Mouse (Mus musculus) small intestine, adult 2 months (tissue): Measurements from ENCODE around the gene Ppm1g. TPM values are rescaled to one million over a fixed set of nuclear protein-coding genes. Genes with fewer than 3 reads are reported as not detected.

Experiments
- H3K27ac ChIP-seq: fragments of 200-500 bp; 2 replicates; pipeline ENCODE4 v1.5.1; 2012; ENCODE audit warnings: low read depth, low read length, control low read depth, inconsistent platforms; ENCODE audit not compliant: insufficient read depth
- H3K27me3 ChIP-seq: fragments of 200-500 bp; 2 replicates; pipeline ENCODE4 v1.6.1; 2012; ENCODE audit warnings: mild to moderate bottlenecking, moderate library complexity, low read length, inconsistent platforms; ENCODE audit not compliant: control insufficient read depth, insufficient read depth
- H3K36me3 ChIP-seq: fragments of 200-500 bp; 2 replicates; pipeline ENCODE4 v1.6.1; 2012; ENCODE audit warnings: mild to moderate bottlenecking, low read length, control low read depth, inconsistent platforms; ENCODE audit not compliant: control insufficient read depth, insufficient read depth
- H3K4me1 ChIP-seq: fragments of 200-500 bp; 2 replicates; pipeline ENCODE4 v1.6.1; 2012; ENCODE audit warnings: low read length, inconsistent platforms, mixed read lengths; ENCODE audit not compliant: control insufficient read depth, insufficient read depth, insufficient read length
- H3K4me3 ChIP-seq: fragments of 200-500 bp; 2 replicates; pipeline ENCODE4 v1.5.1; 2012; ENCODE audit warnings: low read depth, mild to moderate bottlenecking, control low read depth, inconsistent platforms, low read length, moderate library complexity
- CTCF ChIP-seq: fragments of 200-500 bp; IDR thresholded peaks from 2 replicates; pipeline ENCODE4 v1.5.1; 2012; ENCODE audit warnings: low read depth, mild to moderate bottlenecking, control low read depth, inconsistent platforms, low read length, moderate library complexity, mixed read lengths; ENCODE audit not compliant: insufficient replicate concordance, insufficient read length; ENCODE audit errors: extremely low read depth
- POLR2A ChIP-seq: fragments of 200-500 bp; IDR thresholded peaks from 2 replicates; pipeline ENCODE4 v1.6.1; 2012; ENCODE audit warnings: low read depth, mild to moderate bottlenecking, control low read depth, inconsistent platforms, low read length, moderate library complexity
- WGBS: fragments of 180-500 bp; shearing (Covaris S2); methylation state at CpG from one replicate; pipeline ENCODE4 v1.1.7; 2018; 5-methylcytosine and 5-hydroxymethylcytosine counted together
- polyA plus RNA-seq: library from polyadenylated mRNA; depleted of rRNA; stranded (reverse); fragments of >200 nt; gene quantifications from 2 replicates; pipeline ENCODE4 v1.2.3, GENCODE M21; 2012

Ppm1g gene
- polyA plus RNA-seq, 1 experiment: 67.7 TPM

- peaks cover 35% of the 10 kb centered on the region for H3K36me3 ChIP-seq
- WGBS: 54% methylated on average over 8 of the region's 8 CpGs
Observed at GRCm38 (mm10) chr5:31253806-31254205, 33.3 kb upstream of the Ppm1g start.

GRCm38 (mm10) chr5:31252795-31253545, 32.5 kb upstream of the Ppm1g start:
- peak overlapping the region; percentile 95 for H3K27ac ChIP-seq
- TF ChIP-seq CTCF (no peak), POLR2A (no peak)

More at GRCm38 (mm10) chr5:31253806-31254205, 33.3 kb upstream of the Ppm1g start:
- H3K27ac ChIP-seq: peak overlapping the region; percentile 95
- H3K4me1 ChIP-seq: peaks cover 14% of the 10 kb centered on the region
- no peak for TF ChIP-seq POLR2A
- TF ChIP-seq CTCF: no peak
- H3K4me3 ChIP-seq: peak overlapping the region; percentile 56
- no peaks in the 10 kb centered on the region for H3K27me3 ChIP-seq

DNA sequence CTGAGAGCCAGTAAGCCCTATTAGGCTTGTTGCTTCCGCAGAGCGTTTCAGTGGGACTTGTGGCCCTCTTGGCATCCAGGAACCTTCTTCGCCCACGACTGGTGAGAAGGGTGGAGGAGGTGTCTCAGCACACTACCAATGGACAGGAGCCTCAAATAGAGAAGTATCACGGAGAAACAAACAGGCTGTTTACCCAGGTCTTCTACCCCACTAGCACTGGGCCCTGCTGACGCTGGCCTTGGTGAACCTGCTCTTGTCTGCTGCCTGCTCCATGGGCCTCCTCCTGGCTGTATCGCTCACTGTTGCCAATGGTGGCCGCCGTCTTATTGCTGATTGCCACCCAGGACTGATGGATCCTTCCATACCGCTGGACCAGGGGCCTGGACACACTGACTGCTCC, 31.7 kb upstream of the Ppm1g start:
- H3K36me3 ChIP-seq: peaks cover 47% of the 10 kb centered on the region
- 24% methylated on average over 10 of the region's 10 CpGs for WGBS
- TF ChIP-seq CTCF (no peak), POLR2A (no peak)
- peak overlapping the region; percentile 82 for H3K4me3 ChIP-seq
- no peaks in the 10 kb centered on the region for H3K27me3 ChIP-seq
- H3K27ac ChIP-seq: peak overlapping the region; percentile 80
- H3K4me1 ChIP-seq: peaks cover 14% of the 10 kb centered on the region

More at GRCm38 (mm10) chr5:31252795-31253545, 32.5 kb upstream of the Ppm1g start:
- peaks cover 14% of the 10 kb centered on the region for H3K4me1 ChIP-seq
- WGBS: 46% methylated on average over 16 of the region's 16 CpGs
- peak overlapping the region; percentile 82 for H3K4me3 ChIP-seq
- peaks cover 41% of the 10 kb centered on the region for H3K36me3 ChIP-seq
- no peaks in the 10 kb centered on the region for H3K27me3 ChIP-seq

GRCm38 (mm10) chr5:31251541-31252101, 31.1 kb upstream of the Ppm1g start, which contains the start of gene Krtcap3:
Krtcap3 (plus strand) TSS chr5:31251691.
- no peaks in the 10 kb centered on the region for H3K27me3 ChIP-seq
- WGBS: 26% methylated on average over 47 of the region's 47 CpGs
- peaks cover 14% of the 10 kb centered on the region for H3K4me1 ChIP-seq
- H3K27ac ChIP-seq: peak within 1 kb of the TSS; percentile 80
- TF ChIP-seq POLR2A: peak; percentile 53; the same call in 1 of the 2 replicates
- TF ChIP-seq CTCF: no peak
- H3K36me3 ChIP-seq: peaks cover 50% of the 10 kb centered on the region
- H3K4me3 ChIP-seq: peak within 1 kb of the TSS; percentile 82

DNA sequence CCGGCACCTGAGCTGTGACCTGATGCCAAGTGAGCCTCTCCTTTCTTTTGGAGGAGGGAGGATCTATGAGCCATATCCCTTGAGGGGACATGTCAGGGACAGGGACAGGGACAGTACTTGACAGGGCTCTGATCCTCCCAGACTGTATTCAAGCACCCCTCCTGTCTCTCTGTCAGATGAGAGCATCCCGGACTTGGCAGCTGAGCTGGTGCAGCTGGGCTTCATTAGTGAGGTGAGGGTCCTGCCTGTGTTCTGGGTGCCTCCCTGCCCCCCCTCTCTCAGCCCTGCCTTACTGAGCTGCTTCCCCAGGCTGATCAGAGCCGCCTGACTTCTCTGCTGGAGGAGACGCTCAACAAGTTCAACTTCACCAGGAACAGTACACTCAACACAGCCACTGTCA, 30.2 kb upstream of the Ppm1g start:
- no peaks in the 10 kb centered on the region for H3K27me3 ChIP-seq

DNA sequence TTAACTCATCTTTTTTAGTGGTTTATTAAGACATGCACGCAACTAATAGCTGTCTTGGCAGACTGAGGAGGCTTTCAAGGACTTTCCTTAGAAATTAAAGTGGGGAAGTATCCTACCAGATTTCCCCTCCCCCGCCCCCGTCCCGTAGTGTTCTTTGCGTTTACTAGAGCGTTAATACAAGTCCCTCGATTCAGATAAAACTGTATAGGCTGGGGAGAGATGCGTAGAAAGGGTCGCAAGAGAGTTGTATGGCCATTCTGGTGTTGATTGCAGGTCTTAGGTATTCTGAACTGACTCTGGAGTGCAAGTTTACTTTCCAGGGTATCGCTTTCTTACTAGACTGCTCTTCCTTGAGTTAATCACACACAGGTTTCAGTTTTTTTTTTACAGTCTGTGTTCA, 21.7 kb upstream of the Ppm1g start:
- Histone ChIP-seq H3K27ac (no peak overlapping the region), H3K4me3 (no peak overlapping the region), H3K4me1 (no peaks in the 10 kb centered on the region), H3K27me3 (no peaks in the 10 kb centered on the region), H3K36me3 (peaks cover 30% of the 10 kb centered on the region)
- no peak for TF ChIP-seq POLR2A
- WGBS: 11% methylated on average over 10 of the region's 10 CpGs

More for the DNA sequence above, 30.2 kb upstream of the Ppm1g start:
- Histone ChIP-seq H3K4me1 (peaks cover 14% of the 10 kb centered on the region), H3K27ac (no peak overlapping the region), H3K36me3 (peaks cover 56% of the 10 kb centered on the region), H3K4me3 (no peak overlapping the region)
- TF ChIP-seq POLR2A (no peak), CTCF (no peak)
- WGBS: 82% methylated on average over 4 of the region's 4 CpGs

- Histone ChIP-seq H3K27ac (peak overlapping the region; percentile 34), H3K4me1 (no peaks in the 10 kb centered on the region), H3K4me3 (peak overlapping the region; percentile 71), H3K27me3 (no peaks in the 10 kb centered on the region), H3K36me3 (peaks cover 25% of the 10 kb centered on the region)
- WGBS: under 1% methylated on average over 13 of the region's 13 CpGs
- no peak for TF ChIP-seq POLR2A
- no peak for TF ChIP-seq CTCF
Observed at GRCm38 (mm10) chr5:31241522-31242034, 21.1 kb upstream of the Ppm1g start.
